ENCODE assay signal across 9 mouse cellular contexts in genomic region chr4:33734923-33735322, GRCm38 (mm10).
DNase-seq lines count a peak whose midpoint lies in the region; ATAC-seq lines count a peak whose summit lies in the region.
"Had no signal": no experiment of that assay in that cellular context is flagged by ENCODE, and none has a peak within 500 bp of the region (broad histone marks: within the 10 kb centered on the region; RNA-seq: fewer than 3 reads in every experiment).

No protein-coding gene starts in this region.

- H3K36me3 ChIP-seq in neural tube, embryonic 13.5 days, result no peaks in the 10 kb centered on the region
- H3K36me3 ChIP-seq: midbrain, embryonic 12.5 days had no signal

- no peak for DNase-seq in frontal cortex, adult 2 months (ENCODE audit: extremely low spot score in 1 of 2, low spot score in 1 of 2)
- DNase-seq in right cerebral cortex, postnatal 4 days, result peak; percentile 28
- DNase-seq in right cerebral cortex, postnatal 14 days, result no peak
- peak; percentile 35 for DNase-seq in kidney, postnatal 14 days
- no peak for DNase-seq in urinary bladder, postnatal 36 days (ENCODE audit: low spot score in 2 of 2)
- no peak for DNase-seq in urinary bladder, adult 2 months (ENCODE audit: low spot score)

- H3K27me3 ChIP-seq in neural tube, embryonic 13.5 days, result no peaks in the 10 kb centered on the region
- H3K27me3 ChIP-seq: midbrain, embryonic 12.5 days had no signal

- H3K27ac ChIP-seq in neural tube, embryonic 13.5 days (replicated peaks), result no peak overlapping the region
- H3K27ac ChIP-seq: midbrain, embryonic 12.5 days had no signal

- no peak overlapping the region for H3K4me2 ChIP-seq in neural tube, embryonic 13.5 days
- H3K4me2 ChIP-seq: midbrain, embryonic 12.5 days had no signal

- peaks cover 27% of the 10 kb centered on the region; the same call in 1 of the 2 replicates for H3K4me1 ChIP-seq in neural tube, embryonic 13.5 days (replicated peaks)

- no peaks in the 10 kb centered on the region for H3K9me3 ChIP-seq in neural tube, embryonic 13.5 days
- H3K9me3 ChIP-seq: midbrain, embryonic 12.5 days had no signal

- 45% methylated on average over 8 of the region's 8 CpGs for WGBS in neural tube, embryonic 13.5 days

- no peak overlapping the region for H3K9ac ChIP-seq in neural tube, embryonic 13.5 days
- H3K9ac ChIP-seq: midbrain, embryonic 12.5 days had no signal

- peak; percentile 15 for ATAC-seq in frontal cortex, adult (ENCODE audit: low TSS enrichment)
- ATAC-seq in neural tube, embryonic 13.5 days (ENCODE audit: low read depth), result 0 out of 2 replicates have a peak, but pooled peaks have one; percentile 40

- no peak overlapping the region for H3K4me3 ChIP-seq in neural tube, embryonic 13.5 days
- H3K4me3 ChIP-seq: midbrain, embryonic 12.5 days had no signal

Comparison
In these comparisons a context has a peak if more than half of its experiments do, and no peak if none do; other contexts are left out.
1. DNase-seq: peak in right cerebral cortex, postnatal 4 days (single experiment) and kidney, postnatal 14 days (single experiment); none in frontal cortex, adult 2 months (0 of 2), right cerebral cortex, postnatal 14 days (single experiment), urinary bladder, postnatal 36 days (0 of 2) and urinary bladder, adult 2 months (single experiment).